Mouse (Mus musculus): ENCODE results near the gene Gm49416.

- no peak for TF ChIP-seq POLR2A (IDR thresholded peaks at IDR 0.05; ENCODE audit: low read depth, low read length)
- TF ChIP-seq CTCF (IDR thresholded peaks at IDR 0.05; ENCODE audit: extremely low read depth, insufficient read depth, insufficient read length, insufficient replicate concordance) = no peak
Observed at GRCm38 (mm10) chr19:8850402-8850901, 38.3 kb upstream of the Gm49416 start, which contains the start of gene Lrrn4cl.

Data from spleen, adult 2 months (tissue).